Mouse (Mus musculus) right cerebral cortex, adult 18-20 months (tissue): ENCODE measurements around the gene Tnr.

Experiments used
- DNase-seq: peaks from one replicate; pipeline ENCODE4 v3.0.0; 2022; ENCODE audit warnings: mixed read lengths

Gene Tnr

GRCm38 (mm10) chr1:159523578-159523977 lies at the start of gene Tnr:
Tnr (plus strand) TSS chr1:159523769.
- peak; percentile 85 for DNase-seq

- DNase-seq, result no peak
Measured at GRCm38 (mm10) chr1:159489853-159490435, 33.6 kb upstream of the Tnr start.

GRCm38 (mm10) chr1:159492536-159492935 lies 31.0 kb upstream of the Tnr start:
- DNase-seq, result no peak

GRCm38 (mm10) chr1:159493720-159494499 lies 29.7 kb upstream of the Tnr start:
- DNase-seq, result no peak

GRCm38 (mm10) chr1:159498236-159498635 lies 25.3 kb upstream of the Tnr start:
- no peak for DNase-seq

- peak; percentile 63 for DNase-seq
Measured at GRCm38 (mm10) chr1:159499806-159500460, 23.6 kb upstream of the Tnr start.

GRCm38 (mm10) chr1:159501911-159502310 lies 21.7 kb upstream of the Tnr start:
- no peak for DNase-seq

- DNase-seq, result no peak
Measured at GRCm38 (mm10) chr1:159510667-159511066, 12.9 kb upstream of the Tnr start.

- DNase-seq, result peak; percentile 62
Measured at GRCm38 (mm10) chr1:159517647-159518046, 5.9 kb upstream of the Tnr start.

GRCm38 (mm10) chr1:159519206-159519605 lies 4.4 kb upstream of the Tnr start:
- DNase-seq, result no peak

GRCm38 (mm10) chr1:159523069-159523468 lies 500 bp upstream of the Tnr start:
- DNase-seq, result no peak

GRCm38 (mm10) chr1:159524051-159524549 lies 531 bp downstream of the Tnr start:
- peak; percentile 54 for DNase-seq

- DNase-seq, result peak; percentile 54
Measured at GRCm38 (mm10) chr1:159532841-159533569, 9.4 kb downstream of the Tnr start.

GRCm38 (mm10) chr1:159535582-159535981 lies 12.0 kb downstream of the Tnr start:
- no peak for DNase-seq

GRCm38 (mm10) chr1:159537541-159537940 lies 14.0 kb downstream of the Tnr start:
- peak; percentile 65 for DNase-seq

GRCm38 (mm10) chr1:159538076-159538475 lies 14.5 kb downstream of the Tnr start:
- no peak for DNase-seq

- no peak for DNase-seq
Measured at GRCm38 (mm10) chr1:159545470-159546145, 22.0 kb downstream of the Tnr start.

- no peak for DNase-seq
Measured at GRCm38 (mm10) chr1:159551036-159551435, 27.5 kb downstream of the Tnr start.

- DNase-seq, result no peak
Measured at GRCm38 (mm10) chr1:159551591-159552442, 28.2 kb downstream of the Tnr start.

- no peak for DNase-seq
Measured at GRCm38 (mm10) chr1:159561616-159562015, 38.0 kb downstream of the Tnr start.

GRCm38 (mm10) chr1:159565129-159565528 lies 41.6 kb downstream of the Tnr start:
- DNase-seq, result no peak
